Mouse (Mus musculus) bone marrow macrophage, adult 2 months (primary cell): Measurements from ENCODE around the gene Inafm2. TPM values are rescaled to one million over a fixed set of nuclear protein-coding genes. Genes with fewer than 3 reads are reported as not detected.

ENCODE experiments used
- H3K27ac ChIP-seq: 2 replicates; pipeline ENCODE4 v1.5.1; 2012; ENCODE audit warnings: low read depth, low read length; ENCODE audit not compliant: insufficient read depth
- H3K4me1 ChIP-seq: 2 replicates; pipeline ENCODE4 v1.6.1; 2012; ENCODE audit warnings: low read length; ENCODE audit not compliant: control insufficient read depth, insufficient read depth
- H3K4me3 ChIP-seq: 2 replicates; pipeline ENCODE4 v1.5.1; 2012; ENCODE audit warnings: mild to moderate bottlenecking, low read length, moderate library complexity; ENCODE audit not compliant: insufficient read depth
- CTCF ChIP-seq: IDR thresholded peaks from 2 replicates; pipeline ENCODE4 v1.5.1; 2012; ENCODE audit warnings: low read depth, mild to moderate bottlenecking, low read length, moderate library complexity
- POLR2A ChIP-seq: IDR thresholded peaks from 2 replicates; pipeline ENCODE4 v1.6.1; 2012; ENCODE audit warnings: mild to moderate bottlenecking, low read depth, low read length, borderline replicate concordance
- polyA plus RNA-seq: library from polyadenylated mRNA; stranded (reverse); fragments of >200 nt; gene quantifications from 2 replicates; pipeline ENCODE4 v1.2.4, GENCODE M21; 2012; ENCODE audit not compliant: missing spikeins, insufficient read depth, insufficient read length

Inafm2 gene
- polyA plus RNA-seq, 1 experiment = 11.6 TPM

DNA sequence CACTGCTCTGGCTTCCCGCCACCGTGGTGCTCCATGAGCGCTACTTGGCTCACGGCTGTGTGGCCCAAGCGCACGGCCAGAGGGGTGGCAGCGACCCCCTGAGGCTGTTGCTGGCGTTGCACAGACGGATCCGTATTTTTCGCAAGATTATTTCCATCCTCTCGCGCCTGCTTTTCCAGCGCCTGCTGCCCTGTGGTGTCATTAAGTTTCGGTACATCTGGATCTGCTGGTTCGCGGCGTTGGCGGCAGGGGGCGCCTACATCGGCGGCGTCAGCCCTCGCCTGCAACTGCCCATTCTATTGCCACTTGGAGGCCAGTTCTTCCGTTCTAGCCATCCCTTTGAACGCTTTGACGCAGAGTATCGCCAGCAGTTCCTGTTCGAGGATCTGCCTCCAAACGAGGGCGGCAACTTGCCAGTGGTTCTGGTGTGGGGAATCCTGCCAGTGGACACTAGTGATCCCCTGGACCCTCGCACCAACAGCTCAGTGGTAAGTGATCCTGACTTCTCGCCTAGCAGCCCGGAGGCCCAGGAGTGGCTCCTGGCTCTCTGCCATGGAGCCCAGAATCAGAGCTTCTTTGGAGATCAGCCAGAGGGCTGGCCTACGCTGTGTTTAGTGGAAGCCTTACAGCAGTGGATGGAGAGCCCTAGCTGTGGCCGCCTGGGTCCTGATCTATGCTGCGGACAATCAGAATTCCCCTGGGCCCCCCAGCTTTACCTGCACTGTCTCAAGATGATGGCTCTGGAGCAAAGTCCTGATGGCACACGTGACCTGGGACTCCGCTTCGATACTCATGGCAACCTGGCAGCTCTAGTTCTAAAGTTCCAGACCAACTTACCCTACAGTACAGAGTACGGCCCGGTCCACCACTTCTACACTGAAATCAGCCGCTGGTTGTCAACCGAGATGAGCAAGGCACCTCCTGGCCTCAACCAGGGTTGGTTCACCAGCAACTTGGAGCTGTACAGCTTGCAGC, 45.3 kb downstream of the Inafm2 start:
- Histone ChIP-seq H3K4me3 (no peak overlapping the region), H3K27ac (no peak overlapping the region), H3K4me1 (no peaks in the 10 kb centered on the region)
- 0 out of 2 replicates have a peak, but pooled peaks have one; percentile 22 for TF ChIP-seq CTCF
- TF ChIP-seq POLR2A = no peak

DNA sequence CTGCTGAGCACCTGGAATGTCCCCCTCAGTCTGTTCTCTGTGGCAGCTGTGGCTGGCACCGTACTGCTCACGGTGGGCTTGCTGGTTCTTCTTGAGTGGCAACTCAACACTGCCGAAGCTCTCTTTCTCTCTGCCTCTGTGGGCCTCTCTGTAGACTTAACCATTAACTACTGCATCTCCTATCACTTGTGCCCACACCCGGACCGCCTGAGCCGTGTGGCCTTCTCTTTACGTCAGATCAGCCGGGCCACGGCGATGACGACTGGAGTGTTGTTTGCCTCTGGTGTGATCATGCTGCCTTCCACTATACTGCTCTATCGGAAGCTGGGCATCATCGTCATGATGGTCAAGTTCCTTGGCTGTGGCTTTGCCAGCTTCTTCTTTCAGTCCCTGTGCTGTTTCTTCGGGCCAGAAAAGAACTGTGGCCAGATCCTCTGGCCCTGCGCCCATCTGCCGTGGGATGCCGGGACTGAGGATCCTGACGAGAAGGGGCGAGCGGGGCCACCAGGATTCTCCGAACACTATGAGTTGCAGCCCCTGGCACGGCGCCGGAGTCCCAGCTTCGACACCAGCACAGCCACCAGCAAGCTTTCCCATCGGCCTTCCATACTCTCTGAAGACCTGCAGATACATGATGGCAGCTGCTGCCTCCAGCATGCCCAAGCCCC, 46.2 kb downstream of the Inafm2 start:
- TF ChIP-seq CTCF (no peak), POLR2A (no peak)
- Histone ChIP-seq H3K4me1 (no peaks in the 10 kb centered on the region), H3K4me3 (no peak overlapping the region), H3K27ac (no peak overlapping the region)

DNA sequence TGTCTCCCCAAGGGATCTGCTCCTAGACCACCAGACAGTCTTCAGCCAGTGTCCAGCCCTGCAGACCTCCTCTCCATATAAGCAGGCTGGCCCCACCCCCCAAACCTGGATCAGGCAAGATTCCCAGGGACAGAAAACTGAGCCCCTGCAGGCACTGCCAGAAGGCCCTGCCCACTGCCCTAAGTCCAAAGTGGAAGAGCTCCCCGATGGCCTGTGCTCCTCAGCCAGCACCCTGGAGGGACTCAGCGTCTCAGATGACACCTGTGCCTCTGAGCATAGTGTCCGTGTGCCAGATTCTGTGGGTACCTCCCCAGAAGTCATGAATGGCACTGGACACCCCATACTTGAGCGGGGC, 46.7 kb downstream of the Inafm2 start:
- Histone ChIP-seq H3K4me1 (no peaks in the 10 kb centered on the region), H3K4me3 (no peak overlapping the region), H3K27ac (no peak overlapping the region)
- TF ChIP-seq CTCF (no peak), POLR2A (no peak)

DNA sequence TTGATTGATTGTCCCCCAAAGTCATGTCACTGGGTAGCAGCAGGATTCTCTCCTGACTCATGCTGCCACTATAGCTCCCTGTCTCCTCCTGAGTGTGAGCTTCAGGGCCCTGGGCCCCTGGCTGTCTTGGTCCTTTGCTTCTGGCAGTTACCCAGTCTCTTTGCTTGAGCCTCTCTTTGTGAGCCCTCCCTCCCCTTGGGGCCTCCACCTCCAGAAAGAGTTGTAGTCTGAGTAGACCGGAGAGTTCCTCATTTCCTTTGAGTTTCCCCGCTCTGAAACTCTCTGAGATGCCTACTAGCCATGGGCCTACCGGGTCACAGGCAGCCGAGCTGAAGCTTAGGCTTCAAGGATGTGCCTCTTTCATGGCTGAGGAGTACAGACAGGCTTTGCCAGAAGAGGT, 48.1 kb downstream of the Inafm2 start:
- H3K4me1 ChIP-seq = no peaks in the 10 kb centered on the region
- TF ChIP-seq POLR2A (no peak), CTCF (no peak)
- H3K27ac ChIP-seq = no peak overlapping the region
- H3K4me3 ChIP-seq = no peak overlapping the region

Other genes starting within 250 kb of the Inafm2 start
- gene Bmf, start 196.1 kb upstream of the Inafm2 start, polyA plus RNA-seq = 30.0 and 44.1 TPM in 2 replicates
- gene Bub1b, start 147.5 kb upstream of the Inafm2 start, polyA plus RNA-seq = 43.3 and 49.9 TPM in 2 replicates
- gene Pak6, start 82.5 kb upstream of the Inafm2 start, polyA plus RNA-seq = not detected in 2 replicates
- not detected in 2 replicates for gene Ankrd63, start 41.8 kb upstream of the Inafm2 start, polyA plus RNA-seq
- 41.1 and 53.8 TPM in 2 replicates for gene Plcb2, start 17.3 kb upstream of the Inafm2 start, polyA plus RNA-seq
- 0.23 TPM in 1 of 2 replicates, not detected in the other for gene Ccdc9b, start 16.9 kb downstream of the Inafm2 start, polyA plus RNA-seq
- not detected in 2 replicates for gene Phgr1, start 27.0 kb downstream of the Inafm2 start, polyA plus RNA-seq
- gene Disp2, start 34.0 kb downstream of the Inafm2 start, polyA plus RNA-seq = not detected in 2 replicates
- 70.1 and 78.3 TPM in 2 replicates for gene Knstrn, start 68.2 kb downstream of the Inafm2 start, polyA plus RNA-seq
- 63.4 and 76.0 TPM in 2 replicates for gene Ivd, start 116.2 kb downstream of the Inafm2 start, polyA plus RNA-seq
- 22.3 and 28.2 TPM in 2 replicates for gene Bahd1, start 154.6 kb downstream of the Inafm2 start, polyA plus RNA-seq
- 20.4 and 21.3 TPM in 2 replicates for gene Chst14, start 180.7 kb downstream of the Inafm2 start, polyA plus RNA-seq